Mouse (Mus musculus): ENCODE data around the gene Edc4. TPM values are rescaled to one million over a fixed set of nuclear protein-coding genes. Genes with fewer than 3 reads are reported as not detected.

The Edc4 gene
- polyA plus RNA-seq, 1 experiment from 2014 or later: 55.6 TPM

DNA sequence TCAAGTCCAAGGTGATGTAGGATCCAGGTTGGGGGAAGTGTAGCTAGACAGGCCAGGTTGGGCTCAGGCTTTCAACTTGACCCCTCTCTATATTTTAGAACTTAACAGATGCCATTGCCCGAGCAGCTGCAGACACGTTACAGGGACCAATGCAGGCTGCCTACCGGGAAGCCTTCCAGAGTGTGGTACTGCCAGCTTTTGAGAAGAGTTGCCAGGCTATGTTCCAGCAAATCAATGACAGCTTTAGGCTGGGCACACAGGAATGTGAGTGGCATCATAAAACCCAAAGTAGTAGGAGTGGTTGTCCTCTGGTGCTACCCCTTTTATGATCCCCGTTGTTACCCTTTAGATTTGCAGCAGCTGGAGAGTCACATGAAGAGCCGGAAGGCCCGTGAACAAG is 10.2 kb downstream of the Edc4 start:
- no peak overlapping the region for H3K27ac ChIP-seq (replicated peaks)
- ATAC-seq (replicated peaks): no peak
- no peak overlapping the region for H3K9ac ChIP-seq (replicated peaks)
- H3K36me3 ChIP-seq: peaks cover 76% of the 10 kb centered on the region
- no peaks in the 10 kb centered on the region for H3K9me3 ChIP-seq
- H3K4me3 ChIP-seq: no peak overlapping the region
- 87% methylated on average over 6 of the region's 6 CpGs for WGBS
- H3K27me3 ChIP-seq: no peaks in the 10 kb centered on the region
- H3K4me1 ChIP-seq: peaks cover 5% of the 10 kb centered on the region; the same call in 1 of the 2 replicates
- H3K4me2 ChIP-seq (replicated peaks): no peak overlapping the region

- peaks cover 60% of the 10 kb centered on the region for H3K36me3 ChIP-seq
- no peak overlapping the region for H3K4me2 ChIP-seq (replicated peaks)
- no peaks in the 10 kb centered on the region for H3K27me3 ChIP-seq
- no peaks in the 10 kb centered on the region for H3K9me3 ChIP-seq
- H3K27ac ChIP-seq (replicated peaks): no peak overlapping the region
- H3K4me1 ChIP-seq: peaks cover 5% of the 10 kb centered on the region; the same call in 1 of the 2 replicates
- no peak overlapping the region for H3K4me3 ChIP-seq
- H3K9ac ChIP-seq (replicated peaks): no peak overlapping the region
- WGBS: 84% methylated on average over 6 of the region's 6 CpGs
- ATAC-seq (replicated peaks): peak; percentile 47; the same call in 1 of the 2 replicates
Observed at GRCm38 (mm10) chr8:105892432-105892831, 11.8 kb downstream of the Edc4 start.

DNA sequence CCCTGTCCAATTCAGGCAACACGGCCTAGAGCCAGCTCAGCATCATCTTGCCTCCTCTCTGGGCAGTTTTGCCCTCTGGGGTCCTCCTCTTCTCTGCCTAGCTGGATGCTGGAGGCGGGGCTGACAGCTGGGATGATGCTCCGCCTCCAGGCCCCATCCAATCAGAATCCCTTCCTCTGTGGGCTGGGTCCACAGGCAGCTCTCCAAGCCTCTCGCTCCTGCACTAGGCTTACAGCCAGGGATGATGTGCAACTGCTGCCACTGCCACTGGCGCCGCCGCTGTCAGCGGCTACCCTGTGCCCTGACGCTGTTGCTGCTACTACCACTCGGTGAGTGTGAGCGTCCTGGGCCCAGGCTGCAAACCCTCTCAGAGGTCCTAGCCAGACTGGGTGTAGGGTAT is 12.7 kb downstream of the Edc4 start, which contains the start of gene Nrn1l:
Gene Nrn1l (plus strand): TSS at position 229 of the 400 bp plus-strand sequence.
- 2% methylated on average over 11 of the region's 11 CpGs for WGBS

GRCm38 (mm10) chr8:105897801-105898480 is 17.3 kb downstream of the Edc4 start:
- no peaks in the 10 kb centered on the region for H3K27me3 ChIP-seq

More for the DNA sequence above, 12.7 kb downstream of the Edc4 start, which contains the start of gene Nrn1l:
- no peaks in the 10 kb centered on the region for H3K9me3 ChIP-seq
- no peak within 1 kb of the TSS for H3K27ac ChIP-seq (replicated peaks)
- H3K4me2 ChIP-seq (replicated peaks): no peak within 1 kb of the TSS
- no peak within 1 kb of the TSS for H3K4me3 ChIP-seq
- peaks cover 5% of the 10 kb centered on the region; the same call in 1 of the 2 replicates for H3K4me1 ChIP-seq
- H3K9ac ChIP-seq (replicated peaks): 0 out of 2 replicates have a peak within 1 kb of the TSS, but pooled peaks have one; percentile 11
- no peaks in the 10 kb centered on the region for H3K27me3 ChIP-seq
- ATAC-seq (replicated peaks): peak; percentile 80
- peaks cover 51% of the 10 kb centered on the region for H3K36me3 ChIP-seq

GRCm38 (mm10) chr8:105900180-105900940 is 19.7 kb downstream of the Edc4 start, which contains the start of gene Pskh1:
Pskh1 (plus strand) TSS chr8:105900441.
- Histone ChIP-seq H3K4me1 (peaks cover 9% of the 10 kb centered on the region), H3K36me3 (no peaks in the 10 kb centered on the region), H3K27me3 (no peaks in the 10 kb centered on the region), H3K9me3 (no peaks in the 10 kb centered on the region), H3K4me3 (peak within 1 kb of the TSS; percentile 93), H3K4me2 (replicated peaks) (peak within 1 kb of the TSS; percentile 66), H3K27ac (replicated peaks) (peak within 1 kb of the TSS; percentile 87), H3K9ac (replicated peaks) (peak within 1 kb of the TSS; percentile 96)
- WGBS: under 1% methylated on average over 68 of the region's 68 CpGs
- peak; percentile 94 for ATAC-seq (replicated peaks)

More at GRCm38 (mm10) chr8:105897801-105898480, 17.3 kb downstream of the Edc4 start:
- Histone ChIP-seq H3K36me3 (peaks cover 7% of the 10 kb centered on the region), H3K4me2 (replicated peaks) (no peak overlapping the region), H3K4me3 (no peak overlapping the region), H3K4me1 (peaks cover 14% of the 10 kb centered on the region), H3K9ac (replicated peaks) (no peak overlapping the region), H3K9me3 (no peaks in the 10 kb centered on the region), H3K27ac (replicated peaks) (no peak overlapping the region)
- no peak for ATAC-seq (replicated peaks)
- WGBS: 81% methylated on average over 9 of the region's 9 CpGs

GRCm38 (mm10) chr8:105900941-105901616 is 20.4 kb downstream of the Edc4 start:
- Histone ChIP-seq H3K27ac (replicated peaks) (peak overlapping the region; percentile 87), H3K9me3 (no peaks in the 10 kb centered on the region), H3K9ac (replicated peaks) (peak overlapping the region; percentile 96), H3K4me1 (peaks cover 9% of the 10 kb centered on the region), H3K4me3 (peak overlapping the region; percentile 93), H3K27me3 (no peaks in the 10 kb centered on the region), H3K4me2 (replicated peaks) (peak overlapping the region; percentile 66), H3K36me3 (no peaks in the 10 kb centered on the region)
- no peak for ATAC-seq (replicated peaks)
- WGBS: 41% methylated on average over 16 of the region's 16 CpGs

DNA sequence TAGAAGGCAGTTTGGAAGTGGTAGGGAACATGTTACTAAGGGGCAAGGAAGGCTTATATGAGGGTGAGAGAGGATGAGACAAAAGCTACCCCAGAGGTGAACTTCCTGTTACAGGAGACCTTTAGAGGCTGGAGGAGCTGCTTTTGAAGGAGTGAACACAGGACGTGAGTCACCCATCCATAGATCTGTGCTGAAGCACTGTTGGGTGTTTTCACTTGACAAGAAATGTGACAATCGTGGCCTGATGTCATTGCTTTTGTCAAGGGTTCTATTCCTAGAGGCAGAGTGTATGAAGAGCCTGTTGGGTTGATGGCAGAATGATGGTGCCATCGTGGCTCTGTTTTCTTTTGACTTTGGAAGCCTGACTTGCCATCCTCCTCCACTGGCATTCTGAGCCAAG is 38.7 kb downstream of the Edc4 start:
- Histone ChIP-seq H3K27ac (replicated peaks) (no peak overlapping the region), H3K4me1 (no peaks in the 10 kb centered on the region), H3K36me3 (peaks cover 8% of the 10 kb centered on the region; the same call in 1 of the 2 replicates), H3K9ac (replicated peaks) (no peak overlapping the region), H3K27me3 (no peaks in the 10 kb centered on the region), H3K9me3 (no peaks in the 10 kb centered on the region), H3K4me3 (no peak overlapping the region), H3K4me2 (replicated peaks) (no peak overlapping the region)
- WGBS: 85% methylated on average over 3 of the region's 3 CpGs
- ATAC-seq (replicated peaks): no peak

DNA sequence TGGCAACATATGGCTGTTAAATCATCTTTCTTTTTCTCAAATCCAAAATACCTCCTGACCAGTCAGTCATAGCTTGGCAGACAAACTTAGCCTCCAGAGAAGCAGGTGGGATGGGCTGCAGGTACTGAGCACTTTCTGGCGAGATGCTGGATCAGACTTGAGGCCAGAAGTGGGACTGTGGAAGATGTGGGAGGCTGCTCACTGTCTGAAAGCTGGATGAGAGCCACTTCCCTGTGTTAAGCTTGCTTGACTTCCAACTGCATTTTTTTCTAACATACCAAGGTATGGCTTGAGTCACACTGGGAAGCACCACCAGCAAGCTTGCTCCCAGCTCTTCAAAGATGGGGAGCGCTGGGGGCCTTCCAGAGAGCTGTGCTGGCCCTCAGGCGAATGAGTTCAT is 44.4 kb downstream of the Edc4 start:
- WGBS: 73% methylated on average over 3 of the region's 3 CpGs
- Histone ChIP-seq H3K4me2 (replicated peaks) (no peak overlapping the region), H3K27ac (replicated peaks) (no peak overlapping the region), H3K27me3 (no peaks in the 10 kb centered on the region), H3K4me1 (peaks cover under 1% of the 10 kb centered on the region; the same call in 1 of the 2 replicates), H3K9me3 (no peaks in the 10 kb centered on the region), H3K36me3 (no peaks in the 10 kb centered on the region), H3K9ac (replicated peaks) (no peak overlapping the region), H3K4me3 (no peak overlapping the region)
- ATAC-seq (replicated peaks): no peak

DNA sequence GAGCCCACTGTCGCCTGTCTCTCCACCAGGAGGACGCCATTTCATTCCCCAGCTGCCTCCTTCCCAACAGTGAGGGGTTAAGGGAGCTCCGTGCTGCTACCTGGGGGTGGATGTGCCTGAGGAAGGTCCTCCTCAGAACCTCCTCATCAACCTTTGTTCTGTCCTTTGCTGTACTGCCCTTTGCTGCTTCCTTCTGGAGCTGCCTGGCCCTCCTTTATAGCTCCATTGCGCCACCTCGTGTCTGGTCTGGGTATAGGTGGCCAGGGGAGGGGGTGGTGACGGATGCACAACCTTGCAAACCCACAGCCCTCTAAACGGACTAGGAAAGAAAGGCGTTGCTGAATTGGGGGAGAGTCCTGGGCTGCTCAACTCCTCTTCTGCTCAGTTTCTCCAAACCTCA is 49.9 kb downstream of the Edc4 start:
- Histone ChIP-seq H3K36me3 (peaks cover 4% of the 10 kb centered on the region; the same call in 1 of the 2 replicates), H3K9me3 (no peaks in the 10 kb centered on the region), H3K4me1 (peaks cover 6% of the 10 kb centered on the region), H3K27me3 (no peaks in the 10 kb centered on the region), H3K27ac (replicated peaks) (peak overlapping the region; percentile 58; the same call in 1 of the 2 replicates), H3K4me3 (no peak overlapping the region), H3K9ac (replicated peaks) (0 out of 2 replicates have a peak overlapping the region, but pooled peaks have one; percentile 9), H3K4me2 (replicated peaks) (no peak overlapping the region)
- ATAC-seq (replicated peaks): peak; percentile 67
- WGBS: 11% methylated on average over 8 of the region's 8 CpGs

- Histone ChIP-seq H3K36me3 (peaks cover 4% of the 10 kb centered on the region; the same call in 1 of the 2 replicates), H3K9ac (replicated peaks) (no peak overlapping the region), H3K9me3 (no peaks in the 10 kb centered on the region), H3K4me1 (peaks cover 13% of the 10 kb centered on the region), H3K4me3 (no peak overlapping the region), H3K4me2 (replicated peaks) (no peak overlapping the region), H3K27ac (replicated peaks) (no peak overlapping the region), H3K27me3 (no peaks in the 10 kb centered on the region)
- 84% methylated on average over 3 of the region's 3 CpGs for WGBS
- no peak for ATAC-seq (replicated peaks)
Observed at GRCm38 (mm10) chr8:105931271-105931670, 50.6 kb downstream of the Edc4 start.

GRCm38 (mm10) chr8:105932525-105932924 is 51.8 kb downstream of the Edc4 start:
- ATAC-seq (replicated peaks): no peak
- H3K4me2 ChIP-seq (replicated peaks): no peak overlapping the region
- WGBS: 93% methylated on average over 11 of the region's 11 CpGs

More at GRCm38 (mm10) chr8:105932525-105932924, 51.8 kb downstream of the Edc4 start:
- no peaks in the 10 kb centered on the region for H3K27me3 ChIP-seq
- no peak overlapping the region for H3K27ac ChIP-seq (replicated peaks)
- H3K9ac ChIP-seq (replicated peaks): no peak overlapping the region
- H3K9me3 ChIP-seq: no peaks in the 10 kb centered on the region
- H3K36me3 ChIP-seq: peaks cover 4% of the 10 kb centered on the region; the same call in 1 of the 2 replicates
- peaks cover 18% of the 10 kb centered on the region for H3K4me1 ChIP-seq
- no peak overlapping the region for H3K4me3 ChIP-seq
